Mouse (Mus musculus): ENCODE measurements around the gene Gcc2. TPM values are rescaled to one million over a fixed set of nuclear protein-coding genes. Genes with fewer than 3 reads are reported as not detected.

The Gcc2 gene
- polyA plus RNA-seq, 1 experiment from 2014 or later, result 44.6 TPM

GRCm38 (mm10) chr10:58338590-58338989 lies 83.3 kb downstream of the Gcc2 start:
- Histone ChIP-seq H3K27ac (peak overlapping the region; percentile 52; the same call in 1 of the 2 replicates), H3K4me1 (peaks cover 39% of the 10 kb centered on the region), H3K36me3 (no peaks in the 10 kb centered on the region), H3K9me3 (no peaks in the 10 kb centered on the region), H3K4me3 (no peak overlapping the region), H3K27me3 (ENCODE audit: insufficient read depth, poor library complexity, severe bottlenecking) (no peaks in the 10 kb centered on the region)
- 35% methylated on average over 1 of the region's 1 CpGs for WGBS
- DNase-seq (ENCODE audit: low spot score), result no peak

GRCm38 (mm10) chr10:58341685-58342084 lies 86.4 kb downstream of the Gcc2 start:
- H3K9me3 ChIP-seq, result no peaks in the 10 kb centered on the region
- WGBS, result 39% methylated on average over 2 of the region's 2 CpGs
- H3K4me1 ChIP-seq, result peaks cover 44% of the 10 kb centered on the region
- peaks cover 5% of the 10 kb centered on the region; the same call in 1 of the 2 replicates for H3K36me3 ChIP-seq
- no peak for DNase-seq (ENCODE audit: low spot score)
- no peaks in the 10 kb centered on the region for H3K27me3 ChIP-seq (ENCODE audit: insufficient read depth, poor library complexity, severe bottlenecking)
- peak overlapping the region; percentile 72; the same call in 1 of the 2 replicates for H3K27ac ChIP-seq
- no peak overlapping the region for H3K4me3 ChIP-seq

- 82% methylated on average over 2 of the region's 2 CpGs for WGBS
- DNase-seq (ENCODE audit: low spot score), result no peak
- peaks cover 49% of the 10 kb centered on the region for H3K4me1 ChIP-seq
- H3K9me3 ChIP-seq, result no peaks in the 10 kb centered on the region
- H3K36me3 ChIP-seq, result peaks cover 5% of the 10 kb centered on the region; the same call in 1 of the 2 replicates
- no peaks in the 10 kb centered on the region for H3K27me3 ChIP-seq (ENCODE audit: insufficient read depth, poor library complexity, severe bottlenecking)
- H3K27ac ChIP-seq, result peak overlapping the region; percentile 57
- H3K4me3 ChIP-seq, result no peak overlapping the region
Measured at GRCm38 (mm10) chr10:58342199-58342598, 86.9 kb downstream of the Gcc2 start.

GRCm38 (mm10) chr10:58343552-58343951 lies 88.3 kb downstream of the Gcc2 start:
- Histone ChIP-seq H3K4me1 (peaks cover 43% of the 10 kb centered on the region), H3K27ac (no peak overlapping the region), H3K9me3 (no peaks in the 10 kb centered on the region), H3K27me3 (ENCODE audit: insufficient read depth, poor library complexity, severe bottlenecking) (no peaks in the 10 kb centered on the region), H3K36me3 (peaks cover 9% of the 10 kb centered on the region; the same call in 1 of the 2 replicates), H3K4me3 (no peak overlapping the region)
- WGBS, result 82% methylated on average over 3 of the region's 3 CpGs
- DNase-seq (ENCODE audit: low spot score), result no peak

GRCm38 (mm10) chr10:58350600-58350999 lies 95.3 kb downstream of the Gcc2 start:
- WGBS, result 84% methylated on average over 3 of the region's 3 CpGs
- Histone ChIP-seq H3K36me3 (peaks cover 9% of the 10 kb centered on the region; the same call in 1 of the 2 replicates), H3K4me1 (peaks cover 54% of the 10 kb centered on the region), H3K27ac (0 out of 2 replicates have a peak overlapping the region, but pooled peaks have one; percentile 29), H3K9me3 (no peaks in the 10 kb centered on the region), H3K4me3 (no peak overlapping the region), H3K27me3 (ENCODE audit: insufficient read depth, poor library complexity, severe bottlenecking) (no peaks in the 10 kb centered on the region)
- no peak for DNase-seq (ENCODE audit: low spot score)

- no peak overlapping the region for H3K27ac ChIP-seq
- no peak for DNase-seq (ENCODE audit: low spot score)
- H3K36me3 ChIP-seq, result peaks cover 9% of the 10 kb centered on the region; the same call in 1 of the 2 replicates
- 68% methylated on average over 2 of the region's 2 CpGs for WGBS
- H3K4me3 ChIP-seq, result no peak overlapping the region
- H3K4me1 ChIP-seq, result peaks cover 54% of the 10 kb centered on the region
- no peaks in the 10 kb centered on the region for H3K27me3 ChIP-seq (ENCODE audit: insufficient read depth, poor library complexity, severe bottlenecking)
- no peaks in the 10 kb centered on the region for H3K9me3 ChIP-seq
Measured at GRCm38 (mm10) chr10:58351670-58352069, 96.4 kb downstream of the Gcc2 start.

GRCm38 (mm10) chr10:58352364-58352763 lies 97.1 kb downstream of the Gcc2 start:
- Histone ChIP-seq H3K27me3 (ENCODE audit: insufficient read depth, poor library complexity, severe bottlenecking) (no peaks in the 10 kb centered on the region), H3K27ac (no peak overlapping the region), H3K36me3 (peaks cover 9% of the 10 kb centered on the region; the same call in 1 of the 2 replicates), H3K9me3 (no peaks in the 10 kb centered on the region), H3K4me1 (peaks cover 47% of the 10 kb centered on the region), H3K4me3 (no peak overlapping the region)
- DNase-seq (ENCODE audit: low spot score), result no peak
- 89% methylated on average over 3 of the region's 3 CpGs for WGBS

- 11% methylated on average over 3 of the region's 3 CpGs for WGBS
- DNase-seq (ENCODE audit: low spot score), result peak; percentile 86
- Histone ChIP-seq H3K4me1 (peaks cover 47% of the 10 kb centered on the region), H3K27ac (peak overlapping the region; percentile 84), H3K9me3 (no peaks in the 10 kb centered on the region), H3K36me3 (0 out of 2 replicates have a peak, but pooled peaks cover 5% of the 10 kb centered on the region), H3K4me3 (peak overlapping the region; percentile 27; the same call in 1 of the 2 replicates), H3K27me3 (ENCODE audit: insufficient read depth, poor library complexity, severe bottlenecking) (no peaks in the 10 kb centered on the region)
Measured at GRCm38 (mm10) chr10:58354561-58354960, 99.3 kb downstream of the Gcc2 start.

Other genes with a start within 250 kb of the Gcc2 start
- not detected in 2 replicates for gene AW822073, start 30.6 kb upstream of the Gcc2 start, polyA plus RNA-seq (2016; fragmentation: Nextera tagmentation; extraction: Ambion mirVana)
- not detected in 2 replicates for gene Duxf3, start 22.8 kb upstream of the Gcc2 start, polyA plus RNA-seq (2016; fragmentation: Nextera tagmentation; extraction: Ambion mirVana)
- 0.06 TPM in 1 of 2 replicates, not detected in the other for gene Gm4981, start 18.8 kb upstream of the Gcc2 start, polyA plus RNA-seq (2016; fragmentation: Nextera tagmentation; extraction: Ambion mirVana)
- gene Lims1, start 68.0 kb downstream of the Gcc2 start, polyA plus RNA-seq (2016; fragmentation: Nextera tagmentation; extraction: Ambion mirVana), result 121 and 142 TPM in 2 replicates
- gene Ranbp2, start 191.4 kb downstream of the Gcc2 start, polyA plus RNA-seq (2016; fragmentation: Nextera tagmentation; extraction: Ambion mirVana), result 20.2 and 24.2 TPM in 2 replicates
- gene Ccdc138, start 242.5 kb downstream of the Gcc2 start, polyA plus RNA-seq (2016; fragmentation: Nextera tagmentation; extraction: Ambion mirVana), result 7.8 and 10.0 TPM in 2 replicates